Mouse (Mus musculus) heart, embryonic 13.5 days (tissue): ENCODE measurements around the gene Frmpd1. TPM values are rescaled to one million over a fixed set of nuclear protein-coding genes. Genes with fewer than 3 reads are reported as not detected.
A peak's percentile ranks its signal among the peaks of the same experiment; 100 is the strongest.

Source experiments
- ATAC-seq: fragments of 200-750 bp; cut with Nextera tagmentation; 2 replicates; pipeline ENCODE4 v1.8.0; 2017; ENCODE audit warnings: moderate TSS enrichment; ENCODE audit not compliant: insufficient number of reproducible peaks, low FRiP score, low TSS enrichment; ENCODE audit errors: extremely low read depth
- H3K27ac ChIP-seq: fragments of 300-500 bp; sonication (generic); replicated peaks from 2 replicates; pipeline ENCODE4 v1.5.1; 2015; ENCODE audit warnings: moderate library complexity, mild to moderate bottlenecking, inconsistent platforms
- H3K27me3 ChIP-seq: fragments of 300-500 bp; sonication (generic); replicated peaks from 2 replicates; pipeline ENCODE4 v1.6.1; 2015; ENCODE audit warnings: mild to moderate bottlenecking, inconsistent platforms
- H3K36me3 ChIP-seq: fragments of 300-500 bp; sonication (generic); 2 replicates; pipeline ENCODE4 v1.6.1; 2015; ENCODE audit warnings: mild to moderate bottlenecking, inconsistent platforms
- H3K4me1 ChIP-seq: fragments of 300-500 bp; sonication (generic); 2 replicates; pipeline ENCODE4 v1.6.1; 2015; ENCODE audit warnings: inconsistent platforms
- H3K4me2 ChIP-seq: fragments of 300-500 bp; sonication (generic); 2 replicates; pipeline ENCODE4 v1.6.1; 2015; ENCODE audit warnings: inconsistent platforms, mild to moderate bottlenecking, moderate library complexity
- H3K4me3 ChIP-seq: fragments of 300-500 bp; sonication (generic); 2 replicates; pipeline ENCODE4 v1.5.1; 2015; ENCODE audit warnings: moderate library complexity, mild to moderate bottlenecking, inconsistent platforms
- H3K9ac ChIP-seq: fragments of 300-500 bp; sonication (generic); 2 replicates; pipeline ENCODE4 v1.6.1; 2015; ENCODE audit warnings: inconsistent platforms, mild to moderate bottlenecking, moderate library complexity
- H3K9me3 ChIP-seq: fragments of 300-500 bp; sonication (generic); 2 replicates; pipeline ENCODE4 v1.6.1; 2016; ENCODE audit warnings: inconsistent platforms
- WGBS: fragments of 180-500 bp; shearing (Covaris S2); methylation state at CpG from one replicate; pipeline ENCODE4 v1.1.7; 2015; ENCODE audit warnings: mixed read lengths; 5-methylcytosine and 5-hydroxymethylcytosine counted together
- polyA plus RNA-seq: library from polyadenylated mRNA; unstranded; fragments of >200 nt; fragmentation: Nextera tagmentation; extraction: Ambion mirVana; gene quantifications from 2 replicates; pipeline ENCODE4 v1.2.1, GENCODE M21; 2015

Gene Frmpd1
- polyA plus RNA-seq, 1 experiment from 2014 or later: 2.3 TPM

DNA sequence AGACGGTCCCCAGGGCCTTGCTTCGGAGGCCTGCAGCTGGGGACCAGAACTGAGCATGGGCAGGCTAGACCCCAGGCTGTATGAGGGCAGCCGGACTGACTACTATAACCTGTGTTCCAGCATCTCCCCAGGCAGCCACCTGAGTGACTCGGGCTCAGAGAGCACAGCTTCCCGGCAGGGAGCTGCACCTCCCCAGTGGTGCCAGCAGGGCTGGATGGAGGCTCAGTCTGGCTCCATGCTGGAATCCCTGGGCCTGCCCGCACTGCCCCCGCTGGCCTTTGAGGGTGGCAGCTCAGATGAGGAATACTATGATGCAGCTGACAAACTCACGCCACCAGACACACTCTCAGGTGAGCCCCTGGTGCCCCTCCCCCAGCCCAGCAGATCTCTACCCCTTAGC lies 94.6 kb downstream of the Frmpd1 start:
- no peaks in the 10 kb centered on the region for H3K36me3 ChIP-seq
- no peaks in the 10 kb centered on the region for H3K9me3 ChIP-seq
- no peak overlapping the region for H3K27ac ChIP-seq
- no peak for ATAC-seq
- H3K27me3 ChIP-seq: no peaks in the 10 kb centered on the region
- 59% methylated on average over 8 of the region's 8 CpGs for WGBS
- H3K4me2 ChIP-seq: no peak overlapping the region
- H3K4me1 ChIP-seq: no peaks in the 10 kb centered on the region
- no peak overlapping the region for H3K9ac ChIP-seq
- H3K4me3 ChIP-seq: no peak overlapping the region

DNA sequence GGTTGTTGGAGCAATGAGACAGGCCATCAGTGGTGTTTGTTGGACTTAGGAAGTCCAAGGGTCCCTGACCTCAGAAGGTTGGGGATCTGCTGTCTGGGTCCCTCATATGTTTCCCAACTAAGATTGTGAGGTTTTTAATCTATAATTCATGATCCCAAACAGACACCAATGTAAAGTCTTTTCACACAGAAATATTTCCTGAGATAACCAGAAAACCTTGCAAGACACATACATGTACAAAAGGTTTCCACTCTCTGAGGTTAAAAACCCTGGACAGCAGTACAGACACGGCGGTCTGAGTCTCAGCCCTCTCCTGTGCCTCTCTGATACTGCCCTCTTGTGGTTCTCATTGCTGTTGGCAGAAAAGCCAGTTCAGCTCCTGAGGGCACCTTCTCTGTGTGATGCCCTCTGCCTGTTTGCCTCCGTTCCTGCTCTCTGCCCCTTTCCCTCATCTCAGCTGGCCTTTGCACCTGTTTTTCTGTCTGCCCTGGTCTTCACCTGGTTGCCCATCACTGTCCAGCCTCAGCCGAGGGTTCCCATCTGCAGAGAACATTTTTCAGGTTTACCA lies 95.4 kb downstream of the Frmpd1 start:
- no peak for ATAC-seq

DNA sequence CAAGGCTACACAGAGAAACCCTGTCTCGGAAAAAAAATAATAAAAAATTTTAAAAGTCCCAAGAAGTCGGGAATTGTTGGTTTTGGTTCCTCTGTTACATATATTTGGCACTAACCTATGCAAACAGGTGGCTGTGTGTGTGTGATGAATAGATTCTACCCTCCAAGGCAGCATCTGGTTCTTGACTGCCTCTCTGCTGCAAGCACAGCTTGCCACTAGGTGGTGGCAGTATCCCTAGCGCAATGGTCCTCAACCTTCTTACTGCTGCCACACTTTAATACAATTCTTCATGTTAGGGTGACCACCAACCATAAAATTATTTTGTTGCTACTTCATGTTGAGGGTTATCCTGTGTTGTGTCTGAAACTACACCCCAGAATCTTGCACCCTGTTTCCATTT lies 101.6 kb downstream of the Frmpd1 start:
- no peak for ATAC-seq
- Histone ChIP-seq H3K4me2 (no peak overlapping the region), H3K9ac (no peak overlapping the region), H3K27ac (no peak overlapping the region), H3K9me3 (no peaks in the 10 kb centered on the region), H3K27me3 (no peaks in the 10 kb centered on the region), H3K4me3 (no peak overlapping the region), H3K4me1 (no peaks in the 10 kb centered on the region), H3K36me3 (no peaks in the 10 kb centered on the region)
- WGBS: 39% methylated on average over 3 of the region's 3 CpGs

More for the DNA sequence above, 95.4 kb downstream of the Frmpd1 start:
- H3K4me3 ChIP-seq: no peak overlapping the region
- no peaks in the 10 kb centered on the region for H3K9me3 ChIP-seq
- no peaks in the 10 kb centered on the region for H3K27me3 ChIP-seq
- no peaks in the 10 kb centered on the region for H3K4me1 ChIP-seq
- no peak overlapping the region for H3K27ac ChIP-seq
- WGBS: 15% methylated on average over 4 of the region's 4 CpGs
- H3K4me2 ChIP-seq: no peak overlapping the region
- H3K9ac ChIP-seq: no peak overlapping the region
- H3K36me3 ChIP-seq: no peaks in the 10 kb centered on the region

DNA sequence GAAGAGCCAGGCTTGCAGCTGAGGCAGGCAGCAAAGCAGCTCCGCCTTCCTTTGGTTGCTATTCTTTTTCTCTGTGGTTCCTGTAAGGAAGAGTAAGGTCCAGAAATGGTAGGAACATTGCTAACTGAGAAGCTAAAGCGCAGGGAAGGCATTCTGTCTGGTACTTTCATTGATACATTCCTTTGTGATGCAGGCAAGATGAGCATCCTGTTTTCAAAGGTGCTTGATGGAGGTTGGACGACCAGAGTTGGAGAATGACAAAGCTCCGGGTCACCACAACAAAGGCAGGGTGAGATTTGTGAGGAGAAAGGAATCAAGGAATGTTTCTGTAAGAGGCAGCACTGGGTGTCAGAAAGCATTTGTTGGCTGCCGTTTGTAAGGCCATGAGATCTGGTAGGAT lies 103.2 kb downstream of the Frmpd1 start:
- WGBS: 67% methylated on average over 5 of the region's 5 CpGs
- H3K9ac ChIP-seq: no peak overlapping the region
- H3K9me3 ChIP-seq: no peaks in the 10 kb centered on the region
- no peak overlapping the region for H3K27ac ChIP-seq
- no peak for ATAC-seq
- H3K4me1 ChIP-seq: no peaks in the 10 kb centered on the region
- no peaks in the 10 kb centered on the region for H3K27me3 ChIP-seq
- no peak overlapping the region for H3K4me3 ChIP-seq
- no peaks in the 10 kb centered on the region for H3K36me3 ChIP-seq
- no peak overlapping the region for H3K4me2 ChIP-seq

DNA sequence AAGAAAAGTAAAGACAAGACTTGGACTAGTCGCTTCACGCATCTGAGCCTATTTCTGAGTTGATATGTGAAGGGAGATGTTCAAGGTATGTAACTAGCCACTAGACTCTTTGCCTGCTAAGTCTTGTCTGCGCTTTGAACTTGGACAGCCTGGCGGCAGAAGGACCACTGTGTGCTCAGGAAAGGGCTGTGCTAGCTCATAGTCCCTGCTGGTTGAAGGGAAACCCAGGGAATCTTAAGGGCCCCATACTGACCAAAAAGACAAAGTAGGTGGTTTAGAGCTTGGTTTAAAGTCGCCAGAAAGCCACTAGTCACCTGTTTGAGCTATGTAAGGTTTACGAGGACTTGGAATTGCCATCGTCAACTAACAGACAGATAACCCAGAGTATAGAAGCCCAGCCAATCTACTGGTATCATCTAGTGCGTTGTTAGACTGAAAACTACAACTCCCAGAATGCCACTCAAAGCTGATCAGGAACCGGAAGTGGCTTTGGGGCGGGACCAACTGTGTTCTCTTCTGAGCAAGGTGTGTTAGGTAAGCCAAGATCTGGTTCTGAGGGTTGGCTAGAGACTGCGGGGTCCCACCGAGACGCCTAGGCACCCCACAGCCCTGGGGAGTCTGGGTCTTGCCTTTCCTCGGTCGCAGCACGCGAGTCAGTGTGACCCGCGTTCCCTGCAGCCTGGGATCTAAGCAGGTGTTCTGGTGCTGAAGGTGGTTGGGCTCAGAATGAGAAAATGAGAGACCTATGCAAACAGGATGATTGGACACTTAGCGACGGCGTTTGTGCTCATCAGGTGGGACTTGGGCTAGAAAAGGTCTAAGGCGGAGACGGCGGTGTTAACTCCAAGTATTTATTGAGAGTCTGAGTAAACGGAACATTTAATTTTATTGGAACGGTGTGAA lies 112.2 kb downstream of the Frmpd1 start, which contains the start of gene Trmt10b:
TSS of gene Trmt10b (plus strand) at position 466 of the 903 bp plus-strand sequence.
- Histone ChIP-seq H3K36me3 (peaks cover 22% of the 10 kb centered on the region), H3K27ac (no peak within 1 kb of the TSS), H3K9ac (peak within 1 kb of the TSS; percentile 90), H3K4me3 (peak within 1 kb of the TSS; percentile 94), H3K4me2 (peak within 1 kb of the TSS; percentile 90), H3K27me3 (no peaks in the 10 kb centered on the region), H3K4me1 (peaks cover 11% of the 10 kb centered on the region), H3K9me3 (no peaks in the 10 kb centered on the region)
- 19% methylated on average over 27 of the region's 27 CpGs for WGBS
- ATAC-seq: peak; percentile 31; the same call in 1 of the 2 replicates

DNA sequence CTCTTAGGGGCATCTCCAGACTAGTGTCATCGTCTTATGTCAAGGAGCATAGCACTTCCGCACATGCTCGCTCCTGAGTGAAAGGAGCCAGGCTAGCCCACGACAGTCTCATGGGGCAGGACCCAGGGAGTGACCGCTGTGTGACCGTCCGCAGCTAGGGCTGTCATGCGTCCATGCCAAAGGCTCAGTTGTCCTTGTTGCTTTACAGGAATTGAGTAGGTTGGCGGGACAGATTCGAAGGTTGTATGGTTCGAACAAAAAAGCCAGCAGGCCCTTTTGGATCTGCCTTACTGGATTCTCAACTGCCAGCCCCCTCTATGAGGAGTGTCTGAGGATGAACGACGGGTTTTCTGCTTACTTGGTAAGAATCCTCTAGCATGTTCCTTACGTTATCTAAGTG lies 120.9 kb downstream of the Frmpd1 start:
- Histone ChIP-seq H3K4me1 (no peaks in the 10 kb centered on the region), H3K36me3 (peaks cover 88% of the 10 kb centered on the region), H3K27ac (no peak overlapping the region), H3K4me3 (no peak overlapping the region), H3K9ac (no peak overlapping the region), H3K27me3 (no peaks in the 10 kb centered on the region), H3K4me2 (no peak overlapping the region), H3K9me3 (peaks cover 5% of the 10 kb centered on the region; the same call in 1 of the 2 replicates)
- ATAC-seq: no peak
- 95% methylated on average over 14 of the region's 14 CpGs for WGBS

DNA sequence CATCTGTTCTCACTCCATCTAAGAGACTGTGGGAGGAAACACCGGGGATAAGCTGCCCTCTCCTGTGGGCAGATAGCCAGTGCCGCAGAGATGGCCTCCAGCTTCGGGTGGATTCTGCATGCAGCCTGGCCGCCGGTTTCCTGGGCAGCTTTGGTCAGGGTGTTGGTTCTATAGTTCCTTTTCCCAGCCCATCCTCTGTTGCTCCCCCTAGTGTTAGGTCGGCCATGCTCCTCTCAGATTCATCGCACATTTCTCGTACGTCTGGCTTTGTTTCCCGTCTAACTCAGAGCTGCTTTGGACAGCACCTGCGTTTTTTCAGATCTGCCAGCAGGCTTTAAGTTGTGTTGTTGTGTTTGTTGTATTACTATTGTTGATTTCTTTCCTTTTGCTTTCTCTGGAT lies 123.4 kb downstream of the Frmpd1 start:
- WGBS: 38% methylated on average over 11 of the region's 11 CpGs
- ATAC-seq: no peak
- H3K9ac ChIP-seq: no peak overlapping the region
- no peaks in the 10 kb centered on the region for H3K27me3 ChIP-seq
- H3K27ac ChIP-seq: no peak overlapping the region
- no peaks in the 10 kb centered on the region for H3K4me1 ChIP-seq
- H3K4me2 ChIP-seq: no peak overlapping the region
- peaks cover 5% of the 10 kb centered on the region; the same call in 1 of the 2 replicates for H3K9me3 ChIP-seq
- peaks cover 75% of the 10 kb centered on the region for H3K36me3 ChIP-seq
- H3K4me3 ChIP-seq: no peak overlapping the region

DNA sequence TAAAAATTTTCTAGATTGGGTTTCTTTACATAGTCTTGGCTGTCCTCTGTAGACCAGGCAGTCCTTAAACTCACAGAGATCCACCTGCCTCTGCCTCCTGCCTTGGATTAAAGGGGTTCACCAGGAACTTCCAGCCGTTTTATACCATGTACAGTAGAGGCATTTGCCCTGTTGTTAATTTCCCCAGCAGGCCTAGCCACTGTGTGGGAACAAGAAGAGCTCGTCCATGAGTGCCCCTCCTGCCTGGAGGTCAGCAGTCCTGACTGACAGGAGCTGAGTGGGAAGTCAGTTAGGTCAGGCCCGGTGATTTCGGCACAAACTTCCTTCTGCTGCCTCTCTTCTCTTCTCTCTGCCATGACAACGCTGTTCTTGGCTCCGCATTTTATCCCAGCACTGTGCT lies 123.9 kb downstream of the Frmpd1 start:
- Histone ChIP-seq H3K27me3 (no peaks in the 10 kb centered on the region), H3K9me3 (peaks cover 5% of the 10 kb centered on the region; the same call in 1 of the 2 replicates), H3K27ac (no peak overlapping the region), H3K9ac (no peak overlapping the region), H3K4me1 (no peaks in the 10 kb centered on the region), H3K36me3 (peaks cover 73% of the 10 kb centered on the region), H3K4me2 (no peak overlapping the region), H3K4me3 (no peak overlapping the region)
- WGBS: 80% methylated on average over 6 of the region's 6 CpGs
- ATAC-seq: no peak

DNA sequence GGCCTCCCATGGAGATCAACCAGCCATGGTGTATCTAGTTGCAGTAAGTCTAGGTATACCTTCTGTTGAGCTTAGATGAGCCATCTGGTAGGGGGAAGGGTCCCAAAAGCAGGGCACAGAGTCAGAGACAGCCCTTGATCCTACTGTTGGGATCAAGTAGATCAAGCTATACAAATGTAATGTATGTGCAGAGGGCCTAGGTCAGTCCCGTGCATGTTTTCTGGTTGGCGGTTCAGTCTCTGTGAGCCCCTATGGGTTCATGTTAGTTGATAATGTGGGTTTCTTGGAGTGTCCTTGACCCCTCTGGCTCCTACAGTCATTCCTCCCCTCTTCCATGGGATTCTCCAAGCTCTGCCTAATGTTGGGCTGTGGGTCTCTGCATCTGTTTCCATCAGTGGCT lies 126.4 kb downstream of the Frmpd1 start:
- Histone ChIP-seq H3K27ac (no peak overlapping the region), H3K4me2 (no peak overlapping the region), H3K27me3 (no peaks in the 10 kb centered on the region), H3K4me1 (no peaks in the 10 kb centered on the region), H3K4me3 (no peak overlapping the region), H3K9ac (no peak overlapping the region), H3K9me3 (0 out of 2 replicates have a peak, but pooled peaks cover under 1% of the 10 kb centered on the region), H3K36me3 (peaks cover 69% of the 10 kb centered on the region)
- WGBS: 95% methylated on average over 2 of the region's 2 CpGs
- ATAC-seq: no peak

DNA sequence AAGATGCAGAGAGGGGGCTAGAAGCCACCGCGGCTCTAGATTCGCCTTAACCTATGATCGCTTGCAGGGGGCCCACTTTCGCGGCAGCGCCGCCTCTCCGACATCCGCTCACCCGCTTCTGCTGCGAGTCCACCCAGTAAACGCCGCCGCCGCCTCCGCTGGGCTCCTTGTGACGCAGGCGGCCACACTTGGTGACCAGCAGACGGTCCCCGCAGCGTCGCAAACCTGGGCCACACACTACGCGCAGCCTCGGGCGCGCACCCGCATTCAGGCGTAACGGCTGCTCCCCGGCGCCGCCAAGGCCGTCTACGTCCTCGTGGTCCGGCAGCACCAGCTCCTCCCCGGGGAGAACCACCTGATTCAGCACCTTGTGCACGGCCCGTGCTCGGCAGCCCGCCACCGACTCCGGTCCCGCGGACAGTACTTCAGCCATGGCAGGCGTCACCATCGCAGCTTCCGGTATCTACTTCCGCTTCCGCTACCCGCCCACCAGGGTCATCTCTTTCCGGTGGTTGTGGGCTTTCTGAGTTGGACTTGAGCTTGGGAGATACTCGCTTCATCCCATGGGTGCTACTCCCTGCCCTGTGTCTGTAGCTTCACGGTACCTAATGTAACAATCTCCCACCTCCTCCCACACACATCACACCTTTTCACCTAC lies 135.6 kb downstream of the Frmpd1 start:
- Histone ChIP-seq H3K9me3 (no peaks in the 10 kb centered on the region), H3K9ac (peak overlapping the region; percentile 87), H3K27ac (peak overlapping the region; percentile 81), H3K27me3 (peaks cover 31% of the 10 kb centered on the region), H3K4me1 (peaks cover 9% of the 10 kb centered on the region), H3K4me2 (peak overlapping the region; percentile 74), H3K36me3 (peaks cover 32% of the 10 kb centered on the region), H3K4me3 (peak overlapping the region; percentile 80)
- WGBS: under 1% methylated on average over 56 of the region's 56 CpGs
- peak; percentile 54; the same call in 1 of the 2 replicates for ATAC-seq

DNA sequence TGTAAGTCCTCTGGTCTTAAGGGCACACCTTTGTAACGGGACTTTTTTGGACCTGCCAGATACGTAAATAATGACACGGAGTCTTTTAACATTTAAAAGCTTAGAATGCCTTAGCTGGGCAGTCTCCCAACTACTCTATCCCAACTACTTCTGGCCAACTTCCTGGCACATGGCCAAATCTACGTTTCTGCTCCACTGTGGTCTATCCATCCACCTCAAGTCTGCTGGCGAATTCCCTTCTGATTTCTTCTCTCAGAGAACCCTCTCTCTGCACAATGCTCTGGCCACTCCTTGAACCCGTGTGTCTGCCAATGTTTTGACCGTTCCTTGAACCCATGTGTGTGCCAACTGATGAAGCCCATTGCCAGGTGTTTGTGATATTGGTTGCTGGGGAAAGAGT lies 146.5 kb downstream of the Frmpd1 start:
- Histone ChIP-seq H3K9me3 (0 out of 2 replicates have a peak, but pooled peaks cover 7% of the 10 kb centered on the region), H3K4me1 (no peaks in the 10 kb centered on the region), H3K36me3 (no peaks in the 10 kb centered on the region), H3K4me2 (no peak overlapping the region), H3K9ac (no peak overlapping the region), H3K27ac (no peak overlapping the region), H3K4me3 (no peak overlapping the region), H3K27me3 (peaks cover 12% of the 10 kb centered on the region)
- no peak for ATAC-seq
- WGBS: 72% methylated on average over 7 of the region's 7 CpGs
